Mouse (Mus musculus): ENCODE data around the gene Itpr2. TPM values are rescaled to one million over a fixed set of nuclear protein-coding genes. Genes with fewer than 3 reads are reported as not detected.

Gene Itpr2
- total and polyA plus RNA-seq, 2 experiments from 2014 or later, result 8.0 to 8.4 TPM

GRCm38 (mm10) chr6:146222403-146223063 lies 279.5 kb downstream of the Itpr2 start:
- H3K9me3 ChIP-seq (ENCODE audit: low read length), result no peaks in the 10 kb centered on the region
- no peaks in the 10 kb centered on the region for H3K4me1 ChIP-seq (ENCODE audit: insufficient read depth)
- WGBS, result 80% methylated on average over 8 of the region's 8 CpGs
- no peak overlapping the region for H3K27ac ChIP-seq (ENCODE audit: low read depth, low read length)
- H3K36me3 ChIP-seq (ENCODE audit: insufficient read depth), result no peaks in the 10 kb centered on the region
- TF ChIP-seq CTCF (IDR thresholded peaks at IDR 0.05; ENCODE audit: low read depth), result no peak
- no peak overlapping the region for H3K4me3 ChIP-seq (ENCODE audit: low read depth, low read length)
- no peak for DNase-seq
- no peaks in the 10 kb centered on the region for H3K27me3 ChIP-seq (ENCODE audit: insufficient read depth, low read length)
- H3K4me2 ChIP-seq (ENCODE audit: low read depth), result no peak overlapping the region
- H3K9ac ChIP-seq, result no peak overlapping the region
- ATAC-seq, result no peak

GRCm38 (mm10) chr6:146221371-146222336 lies 280.4 kb downstream of the Itpr2 start:
- no peaks in the 10 kb centered on the region for H3K4me1 ChIP-seq (ENCODE audit: insufficient read depth)
- WGBS, result 64% methylated on average over 23 of the region's 23 CpGs

GRCm38 (mm10) chr6:146220071-146220470 lies 282.0 kb downstream of the Itpr2 start:
- no peaks in the 10 kb centered on the region for H3K9me3 ChIP-seq (ENCODE audit: low read length)
- H3K4me2 ChIP-seq (ENCODE audit: low read depth), result no peak overlapping the region
- no peak overlapping the region for H3K9ac ChIP-seq
- H3K27me3 ChIP-seq (ENCODE audit: insufficient read depth, low read length), result no peaks in the 10 kb centered on the region
- no peak for ATAC-seq
- no peaks in the 10 kb centered on the region for H3K36me3 ChIP-seq (ENCODE audit: insufficient read depth)
- WGBS, result 71% methylated on average over 5 of the region's 5 CpGs
- no peak overlapping the region for H3K4me3 ChIP-seq (ENCODE audit: low read depth, low read length)
- H3K27ac ChIP-seq (ENCODE audit: low read depth, low read length), result no peak overlapping the region
- no peak for TF ChIP-seq CTCF (IDR thresholded peaks at IDR 0.05; ENCODE audit: low read depth)
- no peak for DNase-seq
- H3K4me1 ChIP-seq (ENCODE audit: insufficient read depth), result no peaks in the 10 kb centered on the region

More at GRCm38 (mm10) chr6:146221371-146222336, 280.4 kb downstream of the Itpr2 start:
- no peaks in the 10 kb centered on the region for H3K9me3 ChIP-seq (ENCODE audit: low read length)
- no peak overlapping the region for H3K4me2 ChIP-seq (ENCODE audit: low read depth)
- H3K27ac ChIP-seq (ENCODE audit: low read depth, low read length), result no peak overlapping the region
- DNase-seq (no peak), ATAC-seq (no peak; the same call in 1 of the 2 replicates)
- no peaks in the 10 kb centered on the region for H3K27me3 ChIP-seq (ENCODE audit: insufficient read depth, low read length)
- no peak overlapping the region for H3K9ac ChIP-seq
- H3K36me3 ChIP-seq (ENCODE audit: insufficient read depth), result no peaks in the 10 kb centered on the region
- no peak overlapping the region for H3K4me3 ChIP-seq (ENCODE audit: low read depth, low read length)
- no peak for TF ChIP-seq CTCF (IDR thresholded peaks at IDR 0.05; ENCODE audit: low read depth)

GRCm38 (mm10) chr6:146219534-146219933 lies 282.5 kb downstream of the Itpr2 start:
- Histone ChIP-seq H3K9ac (no peak overlapping the region), H3K27me3 (ENCODE audit: insufficient read depth, low read length) (no peaks in the 10 kb centered on the region), H3K4me2 (ENCODE audit: low read depth) (no peak overlapping the region), H3K4me3 (ENCODE audit: low read depth, low read length) (no peak overlapping the region), H3K9me3 (ENCODE audit: low read length) (no peaks in the 10 kb centered on the region), H3K27ac (ENCODE audit: low read depth, low read length) (no peak overlapping the region), H3K36me3 (ENCODE audit: insufficient read depth) (no peaks in the 10 kb centered on the region), H3K4me1 (ENCODE audit: insufficient read depth) (no peaks in the 10 kb centered on the region)
- ATAC-seq (no peak), DNase-seq (no peak)
- WGBS, result 91% methylated on average over 12 of the region's 12 CpGs
- no peak for TF ChIP-seq CTCF (IDR thresholded peaks at IDR 0.05; ENCODE audit: low read depth)

- WGBS, result 58% methylated on average over 2 of the region's 2 CpGs
- DNase-seq, result no peak
- no peak overlapping the region for H3K4me3 ChIP-seq (ENCODE audit: low read depth, low read length)
- H3K4me2 ChIP-seq (ENCODE audit: low read depth), result no peak overlapping the region
- no peak overlapping the region for H3K27ac ChIP-seq (ENCODE audit: low read depth, low read length)
- no peak for TF ChIP-seq CTCF (IDR thresholded peaks at IDR 0.05; ENCODE audit: low read depth)
- no peak for ATAC-seq
- no peaks in the 10 kb centered on the region for H3K9me3 ChIP-seq (ENCODE audit: low read length)
- no peak overlapping the region for H3K9ac ChIP-seq
- H3K36me3 ChIP-seq (ENCODE audit: insufficient read depth), result no peaks in the 10 kb centered on the region
- H3K4me1 ChIP-seq (ENCODE audit: insufficient read depth), result no peaks in the 10 kb centered on the region
- H3K27me3 ChIP-seq (ENCODE audit: insufficient read depth, low read length), result no peaks in the 10 kb centered on the region
Measured at GRCm38 (mm10) chr6:146215302-146215701, 286.7 kb downstream of the Itpr2 start.

- no peak overlapping the region for H3K27ac ChIP-seq (ENCODE audit: low read depth, low read length)
- H3K27me3 ChIP-seq (ENCODE audit: insufficient read depth, low read length), result no peaks in the 10 kb centered on the region; the same call in 1 of the 2 replicates
- H3K4me1 ChIP-seq (ENCODE audit: insufficient read depth), result no peaks in the 10 kb centered on the region
- H3K4me2 ChIP-seq (ENCODE audit: low read depth), result no peak overlapping the region
- H3K4me3 ChIP-seq (ENCODE audit: low read depth, low read length), result no peak overlapping the region
- no peak overlapping the region for H3K9ac ChIP-seq
- no peak for TF ChIP-seq CTCF (IDR thresholded peaks at IDR 0.05; ENCODE audit: low read depth)
- no peak for DNase-seq
- WGBS, result 94% methylated on average over 3 of the region's 3 CpGs
- no peaks in the 10 kb centered on the region for H3K36me3 ChIP-seq (ENCODE audit: insufficient read depth)
- no peak for ATAC-seq
- no peaks in the 10 kb centered on the region for H3K9me3 ChIP-seq (ENCODE audit: low read length)
Measured at GRCm38 (mm10) chr6:146212339-146212738, 289.7 kb downstream of the Itpr2 start.

- DNase-seq, result no peak
- no peak for ATAC-seq
- Histone ChIP-seq H3K4me1 (ENCODE audit: insufficient read depth) (no peaks in the 10 kb centered on the region), H3K4me3 (ENCODE audit: low read depth, low read length) (no peak overlapping the region), H3K36me3 (ENCODE audit: insufficient read depth) (no peaks in the 10 kb centered on the region), H3K27ac (ENCODE audit: low read depth, low read length) (no peak overlapping the region), H3K9ac (no peak overlapping the region), H3K4me2 (ENCODE audit: low read depth) (no peak overlapping the region), H3K9me3 (ENCODE audit: low read length) (no peaks in the 10 kb centered on the region), H3K27me3 (ENCODE audit: insufficient read depth, low read length) (no peaks in the 10 kb centered on the region; the same call in 1 of the 2 replicates)
- WGBS, result 78% methylated on average over 6 of the region's 6 CpGs
- no peak for TF ChIP-seq CTCF (IDR thresholded peaks at IDR 0.05; ENCODE audit: low read depth)
Measured at GRCm38 (mm10) chr6:146211233-146211632, 290.8 kb downstream of the Itpr2 start.

Measured in forebrain, postnatal 0 days (tissue).